ENCODE assay signal across 23 mouse cellular contexts in the genomic region with DNA sequence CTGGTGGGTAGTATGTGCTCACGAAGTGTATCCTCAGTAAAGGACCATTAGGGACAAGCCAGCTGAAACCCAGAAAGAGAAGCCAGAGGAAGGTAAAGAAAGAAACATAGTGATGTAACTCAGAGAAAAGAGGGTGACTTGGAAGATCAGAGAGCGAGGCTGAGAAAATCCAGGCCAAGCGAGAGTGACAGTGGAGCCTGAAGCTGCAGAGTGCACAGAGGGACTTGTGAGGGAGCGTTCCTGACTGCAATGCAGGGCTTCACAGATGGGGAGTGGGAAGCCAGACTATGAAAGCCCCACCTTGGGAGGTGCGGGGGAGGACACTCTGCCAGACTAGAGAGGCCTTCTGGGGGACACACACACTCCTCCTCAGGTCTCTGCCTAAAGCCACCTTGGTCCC. TPM values are rescaled to one million over a fixed set of nuclear protein-coding genes. Genes with fewer than 3 reads are reported as not detected.
DNase-seq lines count a peak whose midpoint lies in the region; ATAC-seq lines count a peak whose summit lies in the region.
"Had no signal": no experiment of that assay in that cellular context is flagged by ENCODE, and none has a peak within 500 bp of the region (broad histone marks: within the 10 kb centered on the region; RNA-seq: fewer than 3 reads in every experiment).

No protein-coding gene starts in this region.

- ATAC-seq in embryonic facial prominence, embryonic 13.5 days (ENCODE audit: insufficient number of reproducible peaks, insufficient read depth, low FRiP score, low TSS enrichment, low read depth), result no peak
- ATAC-seq in kidney, embryonic 15.5 days (replicated peaks; ENCODE audit: low FRiP score), result no peak
- ATAC-seq: CD4-positive, CD25-positive, alpha-beta regulatory T cell, adult 4 months; forebrain, embryonic 13.5 days; forebrain, postnatal 0 days; intestine, embryonic 16.5 days had no signal

- no peak overlapping the region for H3K27ac ChIP-seq in embryonic facial prominence, embryonic 13.5 days
- H3K27ac ChIP-seq in embryonic facial prominence, embryonic 10.5 days (replicated peaks), result no peak overlapping the region
- H3K27ac ChIP-seq in kidney, embryonic 15.5 days, result peak overlapping the region; percentile 63
- H3K27ac ChIP-seq: forebrain, embryonic 13.5 days; heart, adult 2 months; heart, embryonic 15.5 days; hindbrain, embryonic 15.5 days had no signal

- no peak overlapping the region for H3K4me2 ChIP-seq in embryonic facial prominence, embryonic 13.5 days
- no peak overlapping the region for H3K4me2 ChIP-seq in kidney, embryonic 15.5 days
- H3K4me2 ChIP-seq: forebrain, embryonic 13.5 days; heart, embryonic 15.5 days; hindbrain, embryonic 15.5 days had no signal

- DNase-seq in embryonic facial prominence, embryonic 10.5 days (ENCODE audit: low spot score), result no peak
- peak; percentile 16 for DNase-seq in gastrocnemius, postnatal 14 days
- DNase-seq in gastrocnemius, adult 8-10 months (ENCODE audit: low spot score in 2 of 2), result no peak
- no peak for DNase-seq in kidney, postnatal 10 days
- no peak for DNase-seq in adrenal gland, postnatal 25 days
- DNase-seq: adrenal gland, adult 8-10 months; B cell, adult 2 months; cerebellum, adult 11-12 months; cerebellum, adult 9-10 months; cerebellum, postnatal 25 days; forebrain, postnatal 0 days; heart, adult 2 months; heart, postnatal 14 days; kidney, adult 2 months had no signal

- H3K27me3 ChIP-seq in embryonic facial prominence, embryonic 13.5 days, result no peaks in the 10 kb centered on the region
- H3K27me3 ChIP-seq in embryonic facial prominence, embryonic 10.5 days (replicated peaks; ENCODE audit: low read depth, poor library complexity, severe bottlenecking), result 0 out of 2 replicates have a peak, but pooled peaks cover 11% of the 10 kb centered on the region
- no peaks in the 10 kb centered on the region for H3K27me3 ChIP-seq in kidney, embryonic 15.5 days
- H3K27me3 ChIP-seq: forebrain, embryonic 13.5 days; heart, embryonic 15.5 days; hindbrain, embryonic 15.5 days had no signal

- H3K9ac ChIP-seq in embryonic facial prominence, embryonic 13.5 days, result 0 out of 2 replicates have a peak overlapping the region, but pooled peaks have one; percentile 17
- no peak overlapping the region for H3K9ac ChIP-seq in kidney, embryonic 15.5 days
- H3K9ac ChIP-seq: forebrain, embryonic 13.5 days; forebrain, postnatal 0 days; heart, embryonic 15.5 days; hindbrain, embryonic 15.5 days had no signal

- 79% methylated on average over 5 of the region's 5 CpGs for WGBS in embryonic facial prominence, embryonic 13.5 days
- 79% methylated on average over 5 of the region's 5 CpGs for WGBS in embryonic facial prominence, embryonic 10.5 days
- WGBS in kidney, embryonic 15.5 days, result 66% methylated on average over 5 of the region's 5 CpGs

- no peak overlapping the region for H3K4me3 ChIP-seq in embryonic facial prominence, embryonic 13.5 days
- H3K4me3 ChIP-seq in embryonic facial prominence, embryonic 10.5 days, result no peak overlapping the region
- no peak overlapping the region for H3K4me3 ChIP-seq in kidney, embryonic 15.5 days (replicated peaks)
- H3K4me3 ChIP-seq: forebrain, embryonic 13.5 days; heart, adult 2 months; heart, embryonic 15.5 days; hindbrain, embryonic 15.5 days had no signal

- H3K4me1 ChIP-seq in embryonic facial prominence, embryonic 13.5 days, result peaks cover 23% of the 10 kb centered on the region
- H3K4me1 ChIP-seq in embryonic facial prominence, embryonic 10.5 days, result peaks cover 37% of the 10 kb centered on the region
- peaks cover 38% of the 10 kb centered on the region for H3K4me1 ChIP-seq in kidney, embryonic 15.5 days
- H3K4me1 ChIP-seq: forebrain, embryonic 13.5 days; hindbrain, embryonic 15.5 days had no signal

- intact Hi-C loops in gastrocnemius, postnatal 14 days (cut with DNase I; ENCODE audit: low total_unique reads), result no loop called here

- H3K36me3 ChIP-seq in embryonic facial prominence, embryonic 13.5 days, result no peaks in the 10 kb centered on the region
- no peaks in the 10 kb centered on the region for H3K36me3 ChIP-seq in embryonic facial prominence, embryonic 10.5 days (replicated peaks)
- H3K36me3 ChIP-seq in kidney, embryonic 15.5 days, result no peaks in the 10 kb centered on the region
- H3K36me3 ChIP-seq: G1E; heart, embryonic 15.5 days; hindbrain, embryonic 15.5 days had no signal

- H3K9me3 ChIP-seq in embryonic facial prominence, embryonic 13.5 days, result no peaks in the 10 kb centered on the region
- no peaks in the 10 kb centered on the region for H3K9me3 ChIP-seq in embryonic facial prominence, embryonic 10.5 days
- no peaks in the 10 kb centered on the region for H3K9me3 ChIP-seq in kidney, embryonic 15.5 days (replicated peaks)
- H3K9me3 ChIP-seq: forebrain, embryonic 13.5 days; G1E; heart, embryonic 15.5 days; hindbrain, embryonic 15.5 days had no signal

RNA-seq across cellular contexts. Expression of gene Atp2a1, which starts 4.7 kb away (rescaled TPM):
- 7.9 and 11.5 TPM in 2 replicates for polyA plus RNA-seq in embryonic facial prominence, embryonic 13.5 days (2015; fragmentation: Nextera tagmentation; extraction: Ambion mirVana)
- polyA plus RNA-seq in embryonic facial prominence, embryonic 10.5 days (2016; fragmentation: Nextera tagmentation; extraction: Ambion mirVana), result 1.8 and 2.5 TPM in 2 replicates
- over 10,000 TPM; 16,285 to 17,681 TPM for total RNA-seq in gastrocnemius, postnatal 14 days (2021)
- over 10,000 TPM; 27,209 to 31,432 (median 30,252) TPM for total RNA-seq in gastrocnemius, adult 8-10 months (2022)
- 13.4 and 25.1 TPM in 2 replicates for polyA plus RNA-seq in kidney, embryonic 15.5 days (2015; fragmentation: Nextera tagmentation; extraction: Ambion mirVana)
- not detected in 2 replicates for total RNA-seq in adrenal gland, postnatal 25 days (2021)
- total RNA-seq: G1E had no signal

RNA-seq across cellular contexts. Expression of gene Sh2b1, which starts 17.0 kb away (rescaled TPM):
- polyA plus RNA-seq in embryonic facial prominence, embryonic 13.5 days (2015; fragmentation: Nextera tagmentation; extraction: Ambion mirVana), result 53.4 and 57.8 TPM in 2 replicates
- 53.3 and 54.0 TPM in 2 replicates for polyA plus RNA-seq in embryonic facial prominence, embryonic 10.5 days (2016; fragmentation: Nextera tagmentation; extraction: Ambion mirVana)
- total RNA-seq in gastrocnemius, postnatal 14 days (2021), result 10 to 100 TPM; 47.1 to 47.6 TPM
- 10 to 100 TPM; 45.9 to 57.4 (median 49.0) TPM for total RNA-seq in gastrocnemius, adult 8-10 months (2022)
- polyA plus RNA-seq in kidney, embryonic 15.5 days (2015; fragmentation: Nextera tagmentation; extraction: Ambion mirVana), result 52.7 and 56.0 TPM in 2 replicates
- 60.4 and 63.6 TPM in 2 replicates for total RNA-seq in adrenal gland, postnatal 25 days (2021)

RNA-seq across cellular contexts. Expression of gene Tufm, which starts 28.9 kb away (rescaled TPM):
- 129 and 131 TPM in 2 replicates for polyA plus RNA-seq in embryonic facial prominence, embryonic 13.5 days (2015; fragmentation: Nextera tagmentation; extraction: Ambion mirVana)
- polyA plus RNA-seq in embryonic facial prominence, embryonic 10.5 days (2016; fragmentation: Nextera tagmentation; extraction: Ambion mirVana), result 169 and 185 TPM in 2 replicates
- total RNA-seq in gastrocnemius, postnatal 14 days (2021), result 100 to 1,000 TPM; 117 to 146 TPM
- 100 to 1,000 TPM; 116 to 151 (median 137) TPM for total RNA-seq in gastrocnemius, adult 8-10 months (2022)
- 154 and 156 TPM in 2 replicates for polyA plus RNA-seq in kidney, embryonic 15.5 days (2015; fragmentation: Nextera tagmentation; extraction: Ambion mirVana)
- total RNA-seq in adrenal gland, postnatal 25 days (2021), result 180 and 191 TPM in 2 replicates

RNA-seq across cellular contexts. Expression of gene Rabep2, which starts 29.7 kb away (rescaled TPM):
- 30.8 and 34.0 TPM in 2 replicates for polyA plus RNA-seq in embryonic facial prominence, embryonic 13.5 days (2015; fragmentation: Nextera tagmentation; extraction: Ambion mirVana)
- polyA plus RNA-seq in embryonic facial prominence, embryonic 10.5 days (2016; fragmentation: Nextera tagmentation; extraction: Ambion mirVana), result 33.7 and 34.6 TPM in 2 replicates
- total RNA-seq in gastrocnemius, postnatal 14 days (2021), result 10 to 100 TPM; 12.1 to 12.7 TPM
- total RNA-seq in gastrocnemius, adult 8-10 months (2022), result 10 to 100 TPM; 10.5 to 19.2 (median 15.1) TPM
- 34.5 and 35.7 TPM in 2 replicates for polyA plus RNA-seq in kidney, embryonic 15.5 days (2015; fragmentation: Nextera tagmentation; extraction: Ambion mirVana)
- total RNA-seq in adrenal gland, postnatal 25 days (2021), result 58.2 and 82.6 TPM in 2 replicates

RNA-seq across cellular contexts. Expression of gene Cd19, which starts 43.5 kb away (rescaled TPM):
- polyA plus RNA-seq in embryonic facial prominence, embryonic 13.5 days (2015; fragmentation: Nextera tagmentation; extraction: Ambion mirVana), result 0.37 TPM in 1 of 2 replicates, not detected in the other
- polyA plus RNA-seq in embryonic facial prominence, embryonic 10.5 days (2016; fragmentation: Nextera tagmentation; extraction: Ambion mirVana), result not detected in 2 replicates
- under 1 TPM in 1 of 2 experiments, not detected in 1; 0.08 TPM for total RNA-seq in gastrocnemius, postnatal 14 days (2021)
- total RNA-seq in gastrocnemius, adult 8-10 months (2022), result not detected
- polyA plus RNA-seq in kidney, embryonic 15.5 days (2015; fragmentation: Nextera tagmentation; extraction: Ambion mirVana), result 0.12 and 0.44 TPM in 2 replicates
- 0.67 and 1.9 TPM in 2 replicates for total RNA-seq in adrenal gland, postnatal 25 days (2021)
- total RNA-seq: G1E had no signal
- polyA plus RNA-seq: forebrain, embryonic 13.5 days; forebrain, postnatal 0 days; G1E; heart, embryonic 15.5 days; hindbrain, embryonic 11.5 days had no signal

Comparison
In these comparisons a context has a peak if more than half of its experiments do, and no peak if none do; other contexts are left out.
1. RNA of gene Atp2a1, which starts 4.7 kb away (total RNA-seq): 27,209 to 31,432 TPM in gastrocnemius, adult 8-10 months and 16,285 to 17,681 TPM in gastrocnemius, postnatal 14 days; not detected in adrenal gland, postnatal 25 days; every median in the first group is over 1,000 times any median in the second.